Mouse (Mus musculus) bone marrow macrophage, adult 2 months (primary cell): Measurements from ENCODE around the gene Slc39a1.

Experiments
- CTCF ChIP-seq: IDR thresholded peaks from 2 replicates; pipeline ENCODE4 v1.5.1; 2012; ENCODE audit warnings: low read depth, mild to moderate bottlenecking, low read length, moderate library complexity
- POLR2A ChIP-seq: IDR thresholded peaks from 2 replicates; pipeline ENCODE4 v1.6.1; 2012; ENCODE audit warnings: mild to moderate bottlenecking, low read depth, low read length, borderline replicate concordance

- TF ChIP-seq CTCF, result no peak
- TF ChIP-seq POLR2A, result no peak; the same call in 1 of the 2 replicates
These were observed 34.5 kb upstream of the Slc39a1 start, which contains the start of the genes Rps27 and Rab13 for GRCm38 (mm10) chr3:90213377-90213866.
